Mouse (Mus musculus) intestine, embryonic 14.5 days (tissue): ENCODE results near the gene Zfp27. TPM values are rescaled to one million over a fixed set of nuclear protein-coding genes. Genes with fewer than 3 reads are reported as not detected.

Experiments used
- ATAC-seq: fragments of 200-750 bp; cut with Nextera tagmentation; replicated peaks from 2 replicates; pipeline ENCODE4 v1.8.0; 2017; ENCODE audit warnings: low read depth, moderate number of reproducible peaks, moderate TSS enrichment, moderate library complexity; ENCODE audit not compliant: low FRiP score, low TSS enrichment
- DNase-seq: peaks from one replicate; pipeline ENCODE4 v3.0.0-alpha.2; 2018; ENCODE audit warnings: low spot score
- H3K27ac ChIP-seq: fragments of 300-500 bp; sonication (generic); 2 replicates; pipeline ENCODE4 v1.5.1; 2014; ENCODE audit warnings: low read depth, mild to moderate bottlenecking, control low read depth
- H3K27me3 ChIP-seq: fragments of 300-500 bp; sonication (generic); replicated peaks from 2 replicates; pipeline ENCODE4 v1.6.1; 2014; ENCODE audit warnings: low read length, control low read depth; ENCODE audit not compliant: control insufficient read depth, insufficient read depth
- H3K36me3 ChIP-seq: fragments of 300-500 bp; sonication (generic); 2 replicates; pipeline ENCODE4 v1.6.1; 2014; ENCODE audit warnings: low read length, control low read depth; ENCODE audit not compliant: control insufficient read depth, insufficient read depth
- H3K4me1 ChIP-seq: fragments of 300-500 bp; sonication (generic); replicated peaks from 2 replicates; pipeline ENCODE4 v1.6.1; 2014; ENCODE audit warnings: low read length, control low read depth, mixed read lengths; ENCODE audit not compliant: control insufficient read depth, insufficient read depth
- H3K4me2 ChIP-seq: fragments of 300-500 bp; sonication (generic); 2 replicates; pipeline ENCODE4 v1.6.1; 2014; ENCODE audit warnings: low read length
- H3K4me3 ChIP-seq: fragments of 300-500 bp; sonication (generic); 2 replicates; pipeline ENCODE4 v1.5.1; 2014; ENCODE audit warnings: low read depth, low read length, control low read depth, mixed read lengths
- H3K9ac ChIP-seq: fragments of 300-500 bp; sonication (generic); 2 replicates; pipeline ENCODE4 v1.6.1; 2014; ENCODE audit warnings: mild to moderate bottlenecking, low read length
- H3K9me3 ChIP-seq: fragments of 300-500 bp; sonication (generic); 2 replicates; pipeline ENCODE4 v1.6.1; 2016; ENCODE audit warnings: low read length, control low read depth; ENCODE audit not compliant: control insufficient read depth
- WGBS: fragments of 180-500 bp; shearing (Covaris S2); extraction: QIAGEN DNeasy Blood & Tissue Kit; methylation state at CpG from one replicate; pipeline ENCODE4 v1.1.7; 2014; 5-methylcytosine and 5-hydroxymethylcytosine counted together
- polyA plus RNA-seq: library from polyadenylated mRNA; unstranded; fragments of >200 nt; fragmentation: Nextera tagmentation; extraction: Ambion mirVana; gene quantifications from 2 replicates; pipeline ENCODE4 v1.2.1, GENCODE M21; 2014

The Zfp27 gene
- polyA plus RNA-seq, 1 experiment from 2014 or later = 9.8 TPM

DNA sequence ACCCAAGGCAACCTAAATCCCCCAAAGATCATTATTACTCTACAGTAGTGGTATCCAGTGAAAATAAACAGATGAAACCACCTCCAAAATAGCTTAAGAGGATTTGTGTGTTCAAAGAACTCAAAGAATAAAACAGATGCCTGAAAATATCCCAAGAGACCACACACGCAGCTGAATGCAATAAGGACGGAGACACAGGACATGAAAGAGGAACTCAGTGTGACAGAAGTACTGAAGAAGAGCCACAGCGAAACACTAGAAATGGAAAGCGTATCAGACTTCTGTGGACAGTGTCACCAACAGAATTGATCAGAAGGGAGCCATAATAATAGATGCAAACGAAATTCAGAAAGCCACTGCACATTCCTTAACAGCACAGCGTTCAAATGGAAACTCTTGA is 32.5 kb upstream of the Zfp27 start:
- Histone ChIP-seq H3K9ac (no peak overlapping the region), H3K4me3 (no peak overlapping the region), H3K4me2 (no peak overlapping the region), H3K27me3 (no peaks in the 10 kb centered on the region), H3K27ac (no peak overlapping the region), H3K36me3 (peaks cover 59% of the 10 kb centered on the region), H3K4me1 (no peaks in the 10 kb centered on the region), H3K9me3 (no peaks in the 10 kb centered on the region)
- DNase-seq (no peak), ATAC-seq (no peak)
- 89% methylated on average over 6 of the region's 6 CpGs for WGBS

DNA sequence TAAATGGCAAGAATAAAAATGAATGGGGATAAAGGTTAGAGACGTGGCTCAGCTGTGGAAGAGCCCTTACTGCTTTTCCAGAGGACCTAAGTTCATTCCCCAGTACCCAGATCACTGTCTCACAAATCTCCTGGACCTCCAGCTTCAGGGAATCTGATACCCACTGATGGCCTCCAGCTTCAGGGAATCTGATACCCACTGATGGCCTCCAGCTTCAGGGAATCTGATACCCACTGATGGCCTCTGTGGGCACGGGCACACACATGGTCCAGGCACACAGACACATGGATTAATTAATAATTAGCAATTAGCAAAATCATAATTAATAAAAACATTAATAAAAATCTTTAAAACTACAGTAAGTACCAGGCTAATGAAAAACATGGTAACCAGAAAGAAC is 16.4 kb upstream of the Zfp27 start:
- H3K9ac ChIP-seq = no peak overlapping the region
- ATAC-seq = no peak
- WGBS = 75% methylated on average over 2 of the region's 2 CpGs
- H3K4me2 ChIP-seq = no peak overlapping the region
- no peaks in the 10 kb centered on the region for H3K9me3 ChIP-seq
- DNase-seq = no peak
- H3K27ac ChIP-seq = no peak overlapping the region
- H3K4me3 ChIP-seq = no peak overlapping the region
- H3K4me1 ChIP-seq = no peaks in the 10 kb centered on the region
- H3K36me3 ChIP-seq = no peaks in the 10 kb centered on the region
- H3K27me3 ChIP-seq = no peaks in the 10 kb centered on the region

DNA sequence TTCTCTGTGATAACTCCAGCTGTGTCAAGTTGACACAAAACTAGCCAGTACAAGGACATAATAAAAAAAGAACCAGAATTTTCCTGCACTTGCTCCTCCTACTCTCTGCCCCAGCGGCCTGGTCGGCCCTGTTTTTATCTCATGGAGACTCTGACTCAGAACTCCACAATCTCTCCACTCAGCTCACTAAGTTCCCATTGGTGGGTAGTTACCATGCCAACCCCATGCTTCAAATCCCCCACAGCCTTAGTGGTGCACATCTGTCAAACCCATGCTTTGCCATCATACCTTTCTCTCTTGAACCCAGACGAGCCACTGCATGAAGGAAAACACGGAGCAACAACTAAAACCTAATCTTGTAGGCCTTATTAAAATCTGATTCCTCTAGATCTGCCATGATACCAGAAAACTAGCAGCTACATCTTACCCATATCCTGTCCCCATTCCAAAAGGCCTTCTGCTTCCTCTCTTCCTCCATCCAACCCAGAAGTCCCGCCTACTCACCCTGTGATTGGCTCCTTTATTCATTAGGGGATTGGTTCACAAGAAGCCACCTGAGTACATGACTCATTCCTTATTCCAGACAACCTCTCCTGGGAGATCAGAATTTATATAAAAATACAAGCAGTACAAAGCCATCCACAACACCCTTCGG is 15.2 kb upstream of the Zfp27 start:
- H3K4me3 ChIP-seq = no peak overlapping the region
- 83% methylated on average over 6 of the region's 6 CpGs for WGBS
- no peaks in the 10 kb centered on the region for H3K27me3 ChIP-seq
- H3K36me3 ChIP-seq = peaks cover 7% of the 10 kb centered on the region; the same call in 1 of the 2 replicates
- no peaks in the 10 kb centered on the region for H3K9me3 ChIP-seq
- no peak overlapping the region for H3K4me2 ChIP-seq
- H3K27ac ChIP-seq = no peak overlapping the region
- no peak overlapping the region for H3K9ac ChIP-seq
- DNase-seq = no peak
- no peaks in the 10 kb centered on the region for H3K4me1 ChIP-seq
- no peak for ATAC-seq

DNA sequence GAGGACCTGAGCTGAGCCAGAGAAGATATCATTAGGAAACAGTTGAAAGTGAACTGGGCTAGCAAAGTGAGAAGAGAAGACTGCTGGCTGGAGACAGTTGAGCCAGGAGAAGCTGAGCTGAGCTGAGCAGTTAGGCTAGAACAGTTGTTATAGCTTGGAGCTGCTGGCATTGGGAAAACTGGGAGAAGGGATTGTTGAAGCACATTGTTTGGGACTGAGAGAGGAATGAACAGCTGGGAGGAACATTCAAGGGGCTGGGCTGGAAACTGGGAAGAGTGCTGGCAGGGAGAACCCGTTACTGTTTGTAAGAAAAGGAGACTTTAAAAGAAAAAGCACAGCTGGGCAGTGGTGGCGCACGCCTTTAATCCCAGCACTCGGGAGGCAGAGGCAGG is 11.7 kb upstream of the Zfp27 start:
- Histone ChIP-seq H3K4me1 (no peaks in the 10 kb centered on the region), H3K4me3 (no peak overlapping the region), H3K36me3 (peaks cover 38% of the 10 kb centered on the region), H3K9me3 (no peaks in the 10 kb centered on the region; the same call in 1 of the 2 replicates), H3K4me2 (no peak overlapping the region), H3K27ac (no peak overlapping the region), H3K9ac (no peak overlapping the region), H3K27me3 (no peaks in the 10 kb centered on the region)
- ATAC-seq (no peak), DNase-seq (no peak)
- 79% methylated on average over 4 of the region's 4 CpGs for WGBS

DNA sequence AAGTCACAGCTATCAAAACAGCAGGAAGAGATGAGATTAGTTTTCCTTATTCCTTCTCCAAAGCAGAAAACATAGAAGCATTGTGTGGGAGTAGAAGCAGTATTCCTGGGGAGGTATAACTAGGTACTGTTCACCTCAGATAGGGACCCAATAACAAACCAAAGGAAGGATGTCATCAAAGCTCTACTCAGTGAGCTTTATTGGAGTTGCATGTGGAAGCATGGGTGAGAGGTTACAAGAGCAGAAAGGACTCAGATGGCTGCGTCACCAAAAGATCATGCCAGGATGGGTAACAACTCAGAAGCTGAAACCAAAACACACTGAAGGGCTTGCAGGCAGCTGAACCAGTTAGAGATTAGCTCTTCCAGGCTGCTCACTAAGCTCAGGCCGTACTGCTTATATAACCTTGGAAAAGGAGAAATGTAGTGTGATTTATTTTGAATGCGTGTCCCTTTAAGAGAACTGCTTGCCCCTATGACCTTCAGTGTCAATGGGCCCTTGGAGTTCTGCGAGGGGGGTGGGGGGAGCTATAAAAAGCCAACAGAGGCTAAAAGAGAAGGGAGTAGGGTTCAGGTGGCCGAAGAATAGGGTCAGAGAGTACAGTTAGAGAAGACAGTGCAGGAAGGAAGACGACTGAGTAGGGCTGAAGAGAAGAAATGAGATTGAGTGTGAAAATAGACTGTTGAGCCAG is 11.1 kb upstream of the Zfp27 start:
- Histone ChIP-seq H3K4me2 (no peak overlapping the region), H3K27me3 (no peaks in the 10 kb centered on the region), H3K9ac (no peak overlapping the region), H3K4me3 (no peak overlapping the region), H3K27ac (no peak overlapping the region), H3K9me3 (no peaks in the 10 kb centered on the region; the same call in 1 of the 2 replicates), H3K4me1 (no peaks in the 10 kb centered on the region), H3K36me3 (peaks cover 43% of the 10 kb centered on the region)
- ATAC-seq = no peak
- DNase-seq = no peak
- 51% methylated on average over 6 of the region's 6 CpGs for WGBS

DNA sequence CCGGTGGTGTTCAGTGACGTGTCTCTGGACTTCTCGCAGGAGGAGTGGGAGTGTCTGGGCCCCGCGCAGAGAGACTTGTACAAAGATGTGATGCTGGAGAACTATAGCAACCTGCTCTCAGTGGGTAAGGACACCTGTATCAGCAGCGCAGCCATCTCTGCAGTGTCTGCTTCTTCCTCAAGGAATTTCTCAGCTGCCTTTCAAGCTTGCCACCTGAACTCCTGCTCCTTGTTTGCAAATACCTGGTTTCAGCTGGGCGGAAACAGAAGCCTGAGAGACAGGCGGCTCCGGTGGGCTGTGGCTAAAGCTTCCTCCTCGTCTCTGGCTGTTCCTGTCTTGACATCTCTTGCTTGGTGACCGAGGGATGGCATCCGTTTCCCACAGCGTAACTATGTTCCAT is 5.8 kb upstream of the Zfp27 start:
- Histone ChIP-seq H3K36me3 (peaks cover 56% of the 10 kb centered on the region), H3K9ac (no peak overlapping the region), H3K27ac (no peak overlapping the region), H3K4me2 (no peak overlapping the region), H3K27me3 (no peaks in the 10 kb centered on the region), H3K9me3 (no peaks in the 10 kb centered on the region; the same call in 1 of the 2 replicates), H3K4me1 (peaks cover 11% of the 10 kb centered on the region), H3K4me3 (no peak overlapping the region)
- no peak for DNase-seq
- WGBS = 90% methylated on average over 13 of the region's 13 CpGs
- ATAC-seq = no peak

DNA sequence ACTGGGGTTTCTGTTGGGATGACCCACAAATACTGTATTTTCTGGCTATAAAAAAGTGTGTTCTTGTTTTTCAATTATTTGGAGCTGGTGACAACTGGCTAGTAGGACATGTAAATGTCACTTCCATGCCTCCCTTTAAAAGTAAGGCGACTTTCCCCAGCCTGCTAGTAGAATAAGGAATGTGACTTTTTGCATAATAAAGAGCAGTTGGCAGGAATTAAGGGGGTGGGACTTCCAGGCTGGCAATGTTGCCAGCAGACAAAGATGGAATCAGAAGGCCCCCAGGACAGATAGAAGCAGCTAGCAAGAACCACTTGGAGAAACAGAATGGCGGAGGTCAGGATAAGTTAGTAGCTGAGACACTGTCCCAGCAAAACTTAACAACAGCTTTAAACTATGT is 3.9 kb upstream of the Zfp27 start:
- ATAC-seq = no peak
- no peak overlapping the region for H3K9ac ChIP-seq
- H3K27ac ChIP-seq = no peak overlapping the region
- H3K4me3 ChIP-seq = no peak overlapping the region
- H3K36me3 ChIP-seq = peaks cover 40% of the 10 kb centered on the region
- no peak for DNase-seq
- no peaks in the 10 kb centered on the region for H3K27me3 ChIP-seq
- 69% methylated on average over 2 of the region's 2 CpGs for WGBS
- peaks cover 11% of the 10 kb centered on the region for H3K4me1 ChIP-seq
- no peaks in the 10 kb centered on the region; the same call in 1 of the 2 replicates for H3K9me3 ChIP-seq
- no peak overlapping the region for H3K4me2 ChIP-seq

DNA sequence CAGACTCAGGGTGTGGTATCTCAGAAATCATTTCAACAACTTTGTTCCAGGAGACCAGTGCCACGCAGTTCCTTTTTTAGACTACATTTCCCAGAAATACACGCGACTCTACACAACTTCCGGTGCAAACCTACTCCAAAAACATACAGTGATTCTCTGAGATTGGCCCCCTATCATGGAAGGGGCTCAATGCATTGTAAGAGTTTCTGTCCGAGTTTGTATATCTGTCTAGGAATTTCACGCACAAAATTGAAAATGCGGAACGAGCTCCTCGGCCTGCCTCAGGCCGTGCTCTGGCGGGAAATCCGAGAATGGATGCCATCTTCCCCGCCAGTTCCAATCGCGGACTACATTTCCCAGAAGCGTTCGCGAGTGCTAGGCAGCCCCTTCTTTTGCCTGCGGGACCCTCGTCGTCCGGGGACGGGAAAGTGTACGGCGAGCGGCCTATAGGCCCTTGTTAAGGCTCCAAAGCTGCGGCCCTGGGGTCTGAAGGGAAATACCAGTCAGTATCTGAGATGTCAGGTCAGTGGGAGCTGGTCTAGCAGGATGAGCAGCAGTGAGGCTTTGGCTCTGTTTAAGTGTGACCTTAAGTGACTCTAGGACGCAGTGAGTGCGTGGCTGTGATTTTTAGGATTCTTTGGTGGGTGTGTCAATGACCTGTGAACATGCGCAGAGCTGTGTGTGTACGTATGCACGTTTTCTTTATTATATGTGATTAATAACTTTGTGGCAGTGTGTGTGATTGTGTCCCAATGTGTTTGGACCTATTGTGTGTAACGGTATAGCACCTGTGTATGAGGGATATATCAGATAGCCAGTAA is 2.0 kb upstream of the Zfp27 start, which contains the start of gene Zfp383:
Gene Zfp383, plus strand, starts transcription at position 94 of the 821 bp plus-strand sequence.
- Histone ChIP-seq H3K9me3 (no peaks in the 10 kb centered on the region), H3K9ac (peak within 1 kb of the TSS; percentile 63), H3K4me3 (peak within 1 kb of the TSS; percentile 69), H3K27me3 (no peaks in the 10 kb centered on the region), H3K36me3 (peaks cover 29% of the 10 kb centered on the region), H3K4me1 (peaks cover 11% of the 10 kb centered on the region), H3K4me2 (peak within 1 kb of the TSS; percentile 68), H3K27ac (peak within 1 kb of the TSS; percentile 94)
- ATAC-seq (peak; percentile 74), DNase-seq (peak; percentile 96)
- WGBS = under 1% methylated on average over 33 of the region's 33 CpGs
